Mouse (Mus musculus) left cerebral cortex, adult 11 months (tissue): ENCODE data around the gene Zfyve27.

Source experiments
- DNase-seq: peaks from one replicate; pipeline ENCODE4 v3.0.0; 2022; ENCODE audit warnings: low spot score

Gene Zfyve27

DNA sequence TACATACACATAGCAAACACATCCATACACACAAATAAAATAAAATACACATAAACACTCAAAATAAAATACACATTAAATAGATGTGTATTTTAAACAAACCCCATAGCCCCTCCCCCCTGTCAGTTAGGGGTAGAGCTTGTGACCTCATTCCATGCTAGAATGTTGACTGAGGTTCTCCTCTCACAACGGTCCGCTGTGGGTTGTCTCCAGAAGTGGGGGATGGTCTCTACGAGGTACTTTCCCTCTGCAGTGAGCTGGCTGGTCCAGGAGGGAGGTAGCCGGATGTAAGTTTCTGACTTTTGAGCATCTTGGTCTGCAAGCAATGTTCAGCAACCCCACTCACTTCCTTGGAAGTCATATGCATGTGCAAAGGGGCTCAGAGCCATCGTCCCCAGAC lies at the start of gene Zfyve27:
Gene Zfyve27, plus strand, starts transcription at position 188 of the 400 bp plus-strand sequence.
- no peak for DNase-seq

DNA sequence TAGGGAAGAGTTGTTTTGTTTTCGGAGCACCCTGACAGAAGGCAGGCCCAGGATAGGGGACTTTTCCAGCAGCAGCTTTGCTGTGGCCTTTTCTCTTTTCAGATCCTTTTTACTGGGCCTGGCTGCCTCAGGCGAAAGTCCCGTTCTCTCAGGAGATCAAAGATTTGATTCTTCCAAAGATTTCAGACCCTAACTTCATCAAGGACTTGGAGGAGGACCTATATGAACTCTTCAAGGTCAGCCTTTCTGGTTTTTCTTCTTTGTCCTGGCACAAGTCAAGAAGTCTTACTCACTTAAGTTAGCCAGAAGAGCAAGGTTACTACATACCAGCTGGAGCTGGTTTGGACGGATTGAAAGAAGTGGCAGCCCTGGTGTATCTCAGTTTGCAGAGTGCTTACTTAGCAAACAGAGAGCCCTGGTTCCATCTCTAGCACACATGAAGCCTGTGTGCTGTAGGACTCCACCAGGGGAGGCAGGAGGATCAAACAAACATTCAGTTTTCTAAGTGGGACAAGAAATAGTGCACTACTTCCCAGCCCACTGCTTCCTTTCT lies 47.9 kb upstream of the Zfyve27 start:
- no peak for DNase-seq

DNA sequence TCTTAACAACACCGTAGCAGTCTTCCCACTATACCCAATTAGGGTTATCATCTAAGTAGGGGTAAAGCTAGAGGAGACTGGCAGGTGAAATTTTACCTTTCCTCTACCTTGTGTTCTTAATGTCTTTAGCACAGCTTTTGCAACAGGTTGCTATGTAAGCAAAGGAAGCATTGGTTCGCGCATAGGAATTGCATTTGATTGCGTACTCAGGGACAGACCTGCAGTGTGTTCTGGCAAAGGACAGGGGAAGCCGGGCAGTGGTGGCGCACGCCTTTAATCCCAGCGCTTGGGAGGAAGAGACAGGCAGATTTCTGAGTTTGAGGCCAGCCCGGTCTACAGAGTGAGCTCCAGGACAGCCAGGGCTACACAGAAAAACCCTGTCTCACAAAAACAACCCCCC lies 45.6 kb upstream of the Zfyve27 start:
- no peak for DNase-seq

DNA sequence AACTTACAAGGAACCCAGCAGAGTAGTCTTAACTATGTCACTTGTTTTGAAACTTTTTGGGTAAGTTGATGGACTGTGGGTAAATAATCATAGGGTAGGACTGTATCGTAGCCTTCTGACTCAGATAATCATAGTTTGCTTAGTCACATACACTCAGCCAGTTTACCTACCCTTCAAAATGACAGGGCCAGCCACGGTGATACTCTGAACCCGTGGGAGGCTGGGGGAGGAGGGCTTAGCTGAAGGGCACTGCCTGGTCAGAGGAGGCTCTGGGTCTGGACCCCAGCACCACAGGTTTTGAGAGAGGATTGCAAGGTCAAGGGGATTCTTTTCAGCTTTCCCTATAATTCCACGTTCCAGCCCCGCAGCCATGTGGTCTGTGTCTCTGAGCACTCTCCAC lies 45.2 kb upstream of the Zfyve27 start:
- DNase-seq, result no peak

DNA sequence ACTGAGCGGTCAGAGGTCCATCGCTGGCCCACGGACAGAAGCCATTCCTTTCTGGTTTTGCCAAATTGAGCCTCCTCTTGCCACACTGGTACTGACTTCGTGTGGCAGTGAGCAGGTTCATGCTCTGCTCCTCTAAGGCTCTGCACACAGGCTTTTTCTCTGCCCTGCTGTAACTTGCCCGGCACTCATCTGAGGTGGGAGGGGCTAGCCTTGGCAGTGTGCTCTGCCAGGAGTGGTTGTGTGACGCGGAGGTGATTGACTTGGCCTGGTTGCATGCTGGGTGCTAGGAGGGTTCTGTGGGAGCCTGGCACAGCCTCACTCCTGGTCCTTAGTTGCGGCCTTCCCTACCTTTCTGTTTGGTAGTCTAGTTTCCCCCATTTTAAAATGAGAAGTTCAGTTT lies 43.3 kb upstream of the Zfyve27 start:
- no peak for DNase-seq

DNA sequence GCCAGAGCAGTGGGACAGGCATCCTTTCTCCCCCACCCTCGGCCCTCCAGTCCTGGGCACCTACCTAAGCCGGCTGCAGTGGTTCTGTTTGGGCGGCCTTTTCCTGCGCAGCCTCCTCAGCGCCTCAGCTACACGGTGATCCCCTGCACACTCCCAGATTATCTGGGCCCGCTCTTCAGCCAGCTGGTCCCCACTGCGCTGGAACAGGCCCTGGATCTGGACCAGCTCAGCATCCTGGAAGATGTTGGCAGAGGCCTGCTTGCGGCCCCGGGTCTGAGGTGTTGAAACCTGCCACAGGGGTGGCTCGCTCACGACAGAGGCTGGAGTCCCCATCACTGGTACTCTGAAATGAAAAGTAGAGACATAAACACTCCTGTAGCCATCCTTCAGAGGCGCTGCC lies 39.1 kb upstream of the Zfyve27 start:
- no peak for DNase-seq

DNA sequence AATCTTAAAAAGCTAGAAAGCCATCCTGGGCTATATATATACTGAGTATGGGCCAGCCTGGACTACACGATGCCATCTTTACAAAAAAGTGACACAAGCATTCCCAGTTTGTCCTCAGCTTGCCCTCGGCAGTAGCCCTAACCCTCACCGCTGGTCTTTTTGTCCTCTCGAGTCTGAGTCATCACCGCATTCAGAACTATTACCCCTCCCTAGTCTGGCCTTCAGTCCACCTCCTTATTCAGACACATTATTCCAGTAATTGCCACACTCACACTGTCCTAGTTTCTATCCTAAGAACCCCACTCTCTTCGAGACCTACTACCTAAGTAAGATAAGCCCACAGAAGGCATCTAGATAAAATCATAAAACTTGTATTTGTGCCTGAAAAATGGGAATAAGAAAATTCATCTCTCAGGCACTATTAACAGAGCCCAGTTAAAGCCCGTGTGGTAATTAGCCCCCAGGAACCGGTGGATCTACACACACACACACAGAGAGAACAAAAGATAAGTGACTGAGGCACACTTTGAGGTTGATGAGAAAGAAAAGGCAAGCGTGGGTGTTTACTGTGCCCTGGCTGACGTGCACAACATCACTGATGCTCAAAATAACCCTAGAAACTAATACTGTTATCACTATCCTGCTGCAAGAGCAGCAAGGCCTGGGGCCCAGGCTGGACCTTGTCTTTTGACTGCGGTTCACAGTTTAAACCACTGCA lies 38.1 kb upstream of the Zfyve27 start:
- no peak for DNase-seq

DNA sequence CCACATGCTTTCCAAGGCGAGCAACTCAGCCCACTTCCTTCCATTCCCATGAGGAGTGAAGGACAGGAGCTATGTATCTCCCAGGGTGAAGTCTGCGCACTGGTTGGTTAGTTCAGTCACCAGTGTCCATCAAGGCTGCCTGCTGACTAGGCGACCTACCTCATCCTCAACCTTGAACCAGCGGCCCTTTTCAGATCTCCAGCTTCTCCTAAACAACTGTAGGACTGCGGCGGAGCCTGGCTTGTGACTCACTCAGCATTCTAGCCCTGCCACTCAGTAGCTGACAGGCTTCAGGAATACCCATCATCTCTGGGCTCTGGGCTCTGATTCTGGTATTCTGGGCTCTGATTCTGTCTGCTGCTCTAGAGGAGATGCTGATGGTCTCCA lies 37.5 kb upstream of the Zfyve27 start:
- no peak for DNase-seq

DNA sequence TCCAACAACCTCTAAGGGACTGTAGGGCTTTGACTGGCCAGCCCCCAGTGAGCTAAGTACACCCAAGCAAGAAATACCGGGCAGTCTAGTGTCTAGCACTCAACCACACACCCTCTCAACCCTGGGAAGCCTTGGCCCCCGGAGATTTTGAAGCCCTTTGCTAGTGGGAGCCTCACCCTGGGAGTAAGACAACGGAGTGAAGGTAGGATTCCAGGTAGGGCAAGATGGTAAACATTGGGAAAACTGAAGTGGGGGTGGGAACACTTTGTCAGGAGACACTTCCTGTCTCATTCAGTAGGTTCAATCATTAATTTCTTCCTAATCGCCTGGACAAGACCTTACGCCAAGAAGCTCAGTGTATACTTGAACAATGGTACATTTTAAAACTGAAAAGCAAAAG lies 36.7 kb upstream of the Zfyve27 start:
- no peak for DNase-seq

DNA sequence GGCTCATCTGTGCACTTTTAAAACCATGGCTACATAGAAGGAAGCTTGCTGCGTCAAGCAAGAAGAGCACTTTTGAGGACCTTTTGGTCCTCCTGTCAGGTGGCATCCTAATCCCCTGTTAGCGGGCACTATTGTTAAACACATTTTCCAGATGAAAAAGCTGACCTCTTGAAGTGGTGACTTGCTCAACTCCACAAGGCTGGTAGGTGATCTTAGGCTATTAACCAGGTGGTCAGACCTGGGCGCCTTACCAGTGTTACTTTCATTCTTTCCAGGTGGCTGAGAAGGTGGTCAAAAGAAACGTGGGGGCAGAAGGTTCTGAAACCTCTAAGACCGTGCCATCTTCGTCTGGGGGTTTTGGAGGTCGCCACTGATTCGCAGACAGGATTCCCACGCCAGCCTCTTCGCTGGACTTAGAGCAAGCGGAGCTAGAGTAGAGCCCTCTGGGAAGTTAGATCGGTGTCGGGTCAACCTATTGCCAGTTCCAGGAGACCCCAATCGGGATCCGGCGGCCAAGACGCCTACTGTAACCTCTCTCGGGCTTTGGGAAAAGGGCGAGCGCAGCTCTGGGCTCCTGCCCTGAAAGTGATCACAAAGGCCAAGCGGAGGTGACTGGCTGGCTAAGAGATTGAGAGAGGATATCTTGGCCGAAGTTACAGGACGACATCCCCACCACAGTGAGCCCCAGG lies 35.6 kb upstream of the Zfyve27 start:
- DNase-seq, result no peak

DNA sequence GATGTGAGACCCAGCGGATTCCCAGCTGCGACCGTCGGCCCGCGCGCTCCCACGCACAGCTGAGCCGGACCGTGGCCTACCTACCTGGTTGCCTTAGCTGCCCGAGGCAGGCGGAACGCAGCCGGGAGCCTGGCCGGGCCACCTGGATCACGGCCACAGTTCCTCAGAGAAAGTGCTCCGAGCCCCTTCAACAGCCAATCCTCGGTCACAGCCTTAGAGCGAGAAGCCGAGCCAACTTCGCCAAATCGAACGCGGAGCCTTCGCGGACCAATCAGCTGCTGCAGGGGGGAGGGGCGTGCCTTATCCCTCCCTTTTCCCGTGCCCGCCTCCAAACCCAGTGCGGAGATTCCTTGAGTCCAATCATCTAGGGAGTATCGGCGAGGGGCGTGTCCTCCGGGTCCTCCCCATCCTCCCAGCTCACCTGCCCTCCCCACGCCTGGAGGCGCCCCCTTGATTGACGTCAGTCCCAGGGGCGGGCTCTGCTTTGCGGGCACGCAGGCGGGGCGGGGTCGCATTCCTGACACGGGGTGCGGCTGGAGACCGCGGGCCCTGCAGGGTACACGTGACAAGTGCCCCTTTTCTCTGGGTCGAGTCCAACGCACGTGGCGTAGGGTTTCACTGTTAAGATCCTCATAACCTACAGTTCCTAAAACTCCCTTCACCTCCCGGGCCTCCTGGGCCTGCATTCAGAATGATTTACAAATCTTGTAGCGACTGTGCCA lies 34.8 kb upstream of the Zfyve27 start, which contains the start of gene Avpi1:
Gene Avpi1, minus strand, starts transcription at position 273 of the 722 bp plus-strand sequence.
- DNase-seq, result peak; percentile 98

DNA sequence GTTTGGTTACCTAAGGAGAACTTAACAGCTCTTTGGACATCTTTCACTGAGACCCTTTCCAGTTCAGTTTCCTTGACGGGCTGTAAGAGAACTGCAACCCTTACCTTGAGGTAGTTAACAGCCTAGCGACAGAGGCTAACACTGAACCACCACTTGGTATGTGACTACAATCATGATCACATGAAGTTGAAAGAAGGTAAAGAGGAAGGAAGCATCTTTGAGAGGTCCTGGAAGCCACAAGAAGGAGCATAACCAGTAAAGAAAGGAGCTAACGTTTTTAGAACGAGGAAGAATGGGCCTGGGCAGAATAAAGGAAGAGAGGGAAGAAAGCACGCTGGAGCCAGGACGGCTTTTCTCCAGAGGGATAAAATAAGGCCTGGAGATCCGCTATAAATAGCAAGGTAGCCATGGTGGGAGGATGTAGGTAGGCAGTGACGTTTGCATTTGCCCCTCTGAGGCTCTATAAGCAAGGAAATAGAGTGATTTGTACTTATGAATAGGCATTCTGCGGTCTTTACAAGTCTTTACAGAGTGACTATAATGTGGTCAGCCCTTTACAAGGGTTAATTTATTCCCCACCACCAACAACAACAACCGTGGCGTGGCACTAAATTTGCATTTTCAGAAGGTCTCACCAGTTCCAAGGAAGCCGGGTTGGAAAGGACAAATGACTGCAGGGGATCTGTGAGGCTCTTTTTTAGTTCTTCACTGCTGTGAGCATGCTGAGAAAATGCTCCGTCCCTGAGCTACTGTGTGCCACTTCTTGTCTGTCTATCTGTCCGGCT lies 34.0 kb upstream of the Zfyve27 start:
- no peak for DNase-seq

DNA sequence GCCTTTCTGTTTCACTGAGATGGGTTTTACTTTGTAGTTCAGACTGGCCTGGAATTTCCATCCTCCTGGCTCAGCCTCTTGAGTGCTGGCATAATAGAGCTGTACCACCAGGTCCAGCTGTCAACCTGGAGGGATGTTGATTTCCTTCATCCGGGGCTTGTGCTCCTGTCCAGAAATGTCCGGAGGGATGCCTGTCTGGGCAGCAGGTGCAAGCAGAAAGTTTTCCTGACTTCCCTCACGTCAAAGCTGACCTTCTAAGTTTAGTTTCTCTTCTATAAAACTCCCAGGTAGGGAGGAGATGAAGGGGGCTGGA lies 33.5 kb upstream of the Zfyve27 start:
- DNase-seq, result no peak

DNA sequence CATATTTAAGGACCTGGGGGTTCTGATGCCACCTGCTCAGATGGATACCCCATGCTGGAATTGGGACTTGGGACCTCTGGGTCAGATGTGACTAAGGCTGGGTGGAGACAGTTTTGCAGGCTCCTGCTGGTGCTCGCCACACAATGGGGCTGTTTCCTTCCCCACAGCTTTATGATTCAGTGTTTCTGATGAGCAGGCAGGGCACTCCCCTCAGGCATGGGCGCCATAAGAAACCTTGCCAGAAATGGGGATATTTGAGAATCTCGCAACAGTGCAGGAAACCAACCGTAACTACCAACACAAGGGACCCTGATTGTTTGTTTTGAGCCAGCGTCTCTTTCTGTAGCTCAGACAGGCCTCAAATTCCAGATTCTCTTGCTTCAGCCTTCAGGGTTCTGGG lies 32.6 kb upstream of the Zfyve27 start:
- DNase-seq, result no peak

DNA sequence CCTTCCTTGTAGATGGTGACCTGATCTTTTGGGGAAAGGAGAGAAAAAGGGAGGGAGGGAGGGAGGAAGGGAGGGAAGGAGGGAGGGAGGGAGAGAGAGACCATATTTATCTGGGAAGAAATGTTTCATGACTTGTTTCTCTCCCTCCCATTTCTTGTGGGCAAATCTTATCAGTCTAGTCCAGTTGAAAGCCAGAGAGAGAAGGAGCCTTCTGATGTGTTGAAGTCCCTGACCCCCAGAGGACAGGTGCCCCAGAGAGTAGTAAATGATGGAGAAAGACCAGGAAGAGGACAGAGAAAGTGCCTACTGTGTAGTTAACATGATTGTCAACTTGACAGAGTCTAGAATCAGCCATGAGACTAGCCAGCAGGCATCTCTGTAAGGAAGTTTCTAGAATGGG lies 28.7 kb upstream of the Zfyve27 start:
- no peak for DNase-seq

DNA sequence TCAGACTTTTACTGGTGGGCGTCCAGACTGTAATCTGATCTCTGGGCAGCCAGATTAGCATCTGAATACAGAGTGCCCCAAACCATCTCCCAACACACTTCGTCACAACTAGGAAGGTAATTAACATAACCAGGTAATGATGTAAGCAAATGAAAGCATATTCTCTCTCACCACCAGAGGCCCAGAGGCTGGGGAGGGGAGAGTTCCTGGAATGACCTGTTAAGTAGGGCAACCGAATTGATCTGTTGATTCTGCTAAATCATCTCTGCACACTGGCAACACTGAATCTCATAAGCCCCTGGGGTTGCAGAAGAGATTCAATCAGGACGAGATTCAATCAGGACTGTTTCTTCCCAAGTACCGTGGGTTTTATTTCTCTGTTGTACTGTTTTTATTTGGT lies 27.6 kb upstream of the Zfyve27 start:
- no peak for DNase-seq

DNA sequence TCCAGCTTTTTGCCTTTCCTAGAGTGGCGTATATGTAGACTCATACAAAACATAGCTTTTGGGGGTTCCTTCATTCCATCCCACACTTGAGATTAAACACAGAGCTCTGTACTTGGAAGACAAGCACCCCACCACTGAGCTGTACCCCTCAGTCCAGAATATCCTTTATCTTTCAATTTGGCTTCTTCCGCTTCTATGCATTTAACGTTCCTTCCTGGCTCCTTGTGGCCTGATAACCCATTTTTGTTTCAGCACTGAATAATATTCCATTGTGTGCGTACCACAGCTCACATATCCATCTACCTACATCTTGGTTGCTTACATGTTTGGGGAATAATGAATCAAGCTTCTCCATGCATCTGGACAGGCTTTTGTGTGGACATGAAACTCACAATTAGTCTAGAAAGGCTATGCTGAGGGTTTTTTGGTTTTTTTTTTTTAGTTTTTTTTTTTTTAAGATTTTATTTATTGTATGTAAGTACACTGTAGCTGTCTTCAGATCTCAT lies 26.5 kb upstream of the Zfyve27 start:
- DNase-seq, result no peak

DNA sequence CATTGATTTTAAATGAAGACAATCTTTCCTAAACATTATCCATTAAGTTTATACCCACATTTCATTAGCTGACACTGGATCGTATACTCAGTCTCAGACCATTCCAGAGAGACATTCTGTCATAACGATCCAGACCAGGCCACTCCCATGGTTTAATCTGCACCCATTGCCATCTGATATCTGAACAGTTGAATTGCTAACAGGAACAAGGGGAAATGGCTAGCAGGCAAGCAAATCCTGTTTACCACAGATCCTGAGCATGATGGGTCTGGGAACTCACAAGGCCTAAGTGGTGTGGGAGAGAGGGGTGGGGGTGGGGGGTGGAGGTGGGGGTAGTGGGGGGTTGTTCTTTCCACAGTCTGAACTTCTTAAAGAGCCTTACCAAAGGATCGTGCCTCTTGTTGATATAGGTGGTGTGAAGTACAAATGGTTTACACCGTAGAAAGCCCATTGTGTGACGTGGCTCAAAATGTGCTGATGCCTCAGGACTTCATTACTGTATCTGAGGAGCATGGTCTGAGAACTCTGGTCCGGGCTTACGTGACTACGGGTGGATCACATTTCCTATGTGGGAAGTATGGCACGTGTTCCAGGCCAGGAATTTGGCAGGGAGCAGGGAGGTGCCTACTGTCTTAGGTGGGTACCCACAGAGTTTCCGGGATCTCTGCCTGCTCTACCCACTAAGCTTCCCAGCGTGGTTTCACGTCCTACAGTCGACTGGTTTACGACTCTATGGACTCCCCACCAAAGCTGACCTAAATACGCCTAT lies 25.1 kb upstream of the Zfyve27 start:
- no peak for DNase-seq

DNA sequence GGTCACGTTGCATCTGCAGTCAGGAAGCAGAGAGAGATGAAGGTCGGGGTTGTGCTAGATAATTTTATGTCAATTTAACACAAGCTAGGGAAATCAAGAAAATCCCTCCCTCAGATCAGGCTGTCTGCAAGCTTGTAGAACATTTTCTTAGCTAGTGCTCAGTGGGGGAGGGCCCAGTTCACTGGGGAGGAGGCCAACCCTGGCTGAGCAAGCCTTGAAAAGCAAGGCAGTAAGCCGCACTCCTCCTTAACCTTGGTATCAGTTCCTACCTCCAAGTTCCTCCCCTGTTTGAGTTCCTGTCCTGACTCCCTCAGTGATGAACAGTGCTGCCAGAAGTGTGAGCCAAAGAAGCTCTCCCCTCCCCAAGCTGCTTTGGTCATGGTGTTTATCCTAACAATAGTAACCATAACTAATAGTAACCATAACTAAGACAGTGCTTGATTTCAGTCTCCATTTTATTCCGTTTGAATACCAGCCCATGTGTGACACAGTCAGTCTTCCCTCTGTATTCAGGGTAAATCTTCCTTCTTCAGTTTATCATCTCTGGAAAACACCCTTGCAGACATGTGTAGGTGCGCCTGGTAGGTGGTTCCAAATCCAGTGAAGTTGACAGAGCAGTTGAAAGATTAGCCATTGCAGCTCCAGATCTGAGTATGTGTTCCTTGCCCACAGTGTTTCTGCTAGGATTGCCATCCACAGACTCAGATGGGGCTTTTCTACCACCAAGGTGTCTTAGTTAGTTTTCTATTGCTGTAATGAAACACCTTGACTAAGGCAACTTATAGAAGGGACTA lies 23.8 kb upstream of the Zfyve27 start:
- DNase-seq, result no peak

DNA sequence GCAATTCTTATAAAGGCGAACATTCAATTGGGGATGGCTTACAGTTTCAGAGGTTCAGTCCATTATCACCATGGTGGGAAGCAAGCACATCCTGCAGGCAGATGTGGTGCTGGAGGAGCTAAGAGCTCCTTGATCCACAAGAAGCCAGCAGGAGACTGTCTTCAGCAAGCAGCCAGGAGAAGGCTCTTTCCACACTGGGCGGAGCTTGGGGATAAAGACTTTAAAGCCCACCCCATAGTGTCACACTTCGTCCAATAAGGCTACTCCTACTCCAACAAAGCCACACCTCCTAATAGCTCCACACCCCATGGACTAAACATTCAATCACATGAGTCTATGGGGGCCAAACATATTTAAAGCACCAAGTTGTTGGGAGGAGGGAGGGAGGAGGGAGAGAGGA lies 21.8 kb upstream of the Zfyve27 start:
- no peak for DNase-seq
